Comparison of ENCODE assay signal across 30 mouse cellular contexts in the genomic region with DNA sequence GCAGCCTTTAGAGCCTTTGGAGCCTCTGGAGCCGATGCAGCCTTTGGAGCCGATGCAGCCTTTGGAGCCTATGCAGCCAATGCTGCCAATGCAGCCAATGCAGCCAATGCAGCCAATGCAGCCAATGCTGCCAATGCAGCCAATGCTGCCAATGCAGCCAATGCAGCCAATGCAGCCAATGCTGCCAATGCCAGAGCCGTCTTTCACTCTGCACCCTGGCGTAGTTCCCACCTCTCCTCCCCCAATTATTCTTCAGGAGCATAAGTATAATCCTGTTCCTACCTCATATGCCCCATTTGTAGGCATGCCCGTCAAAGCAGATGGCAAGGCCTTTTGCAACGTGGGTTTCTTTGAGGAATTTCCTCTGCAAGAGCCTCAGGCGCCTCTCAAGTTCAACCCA. TPM values are rescaled to one million over a fixed set of nuclear protein-coding genes. Genes with fewer than 3 reads are reported as not detected.
DNase-seq lines count a peak whose midpoint lies in the region; ATAC-seq and TF ChIP-seq lines count a peak whose summit lies in the region.
"Had no signal": no experiment of that assay in that cellular context is flagged by ENCODE, and none has a peak within 500 bp of the region (broad histone marks: within the 10 kb centered on the region; RNA-seq: fewer than 3 reads in every experiment).

No protein-coding gene starts in this region.

- no peak overlapping the region for H3K4me3 ChIP-seq in hindbrain, embryonic 11.5 days (ENCODE audit: low read depth, low read length)
- H3K4me3 ChIP-seq: embryonic facial prominence, embryonic 12.5 days; embryonic facial prominence, embryonic 15.5 days; gastrocnemius, adult 2 months; heart, adult 2 months; heart, embryonic 12.5 days; heart, embryonic 15.5 days; hindbrain, embryonic 12.5 days; hindbrain, embryonic 15.5 days had no signal

- H3K27ac ChIP-seq in hindbrain, embryonic 11.5 days (ENCODE audit: low read depth, low read length) = no peak overlapping the region
- H3K27ac ChIP-seq: embryonic facial prominence, embryonic 12.5 days; embryonic facial prominence, embryonic 15.5 days; gastrocnemius, adult 2 months; heart, adult 2 months; heart, embryonic 15.5 days; hindbrain, embryonic 12.5 days; hindbrain, embryonic 15.5 days had no signal

- H3K27me3 ChIP-seq in hindbrain, embryonic 11.5 days (ENCODE audit: control insufficient read depth, insufficient read depth, low read length) = no peaks in the 10 kb centered on the region
- H3K27me3 ChIP-seq: embryonic facial prominence, embryonic 12.5 days; embryonic facial prominence, embryonic 15.5 days; heart, embryonic 12.5 days; heart, embryonic 15.5 days; hindbrain, embryonic 12.5 days; hindbrain, embryonic 15.5 days had no signal

- no peaks in the 10 kb centered on the region for H3K36me3 ChIP-seq in hindbrain, embryonic 11.5 days (ENCODE audit: control insufficient read depth, insufficient read depth, low read length)
- H3K36me3 ChIP-seq: hindbrain, embryonic 15.5 days had no signal

- no peaks in the 10 kb centered on the region for H3K9me3 ChIP-seq in hindbrain, embryonic 11.5 days (ENCODE audit: control insufficient read depth, low read length)
- H3K9me3 ChIP-seq: embryonic facial prominence, embryonic 12.5 days; embryonic facial prominence, embryonic 15.5 days; heart, embryonic 15.5 days; hindbrain, embryonic 12.5 days; hindbrain, embryonic 15.5 days had no signal

- no peak overlapping the region for H3K4me2 ChIP-seq in hindbrain, embryonic 11.5 days (replicated peaks; ENCODE audit: low read depth, low read length)
- H3K4me2 ChIP-seq: embryonic facial prominence, embryonic 12.5 days; embryonic facial prominence, embryonic 15.5 days; heart, embryonic 12.5 days; heart, embryonic 15.5 days; hindbrain, embryonic 12.5 days; hindbrain, embryonic 15.5 days had no signal

- intact Hi-C loops in heart, postnatal 25 days (cut with DNase I) = no loop called here

- no peak for TF ChIP-seq CTCF in brain, embryonic 14.5 days (IDR thresholded peaks at IDR 0.05; ENCODE audit: borderline replicate concordance, extremely low read depth, insufficient read depth, insufficient read length)

- ATAC-seq in hindbrain, embryonic 11.5 days (ENCODE audit: low FRiP score) = no peak
- ATAC-seq: activated CD4-positive, CD25-positive, alpha-beta regulatory T cell, adult 4 months; CD4-positive, CD25-positive, alpha-beta regulatory T cell, adult 4 months; forebrain, embryonic 14.5 days; forebrain, postnatal 0 days; intestine, embryonic 16.5 days had no signal

- WGBS in hindbrain, embryonic 11.5 days = 92% methylated on average over 7 of the region's 7 CpGs

- no peak overlapping the region for H3K9ac ChIP-seq in hindbrain, embryonic 11.5 days (ENCODE audit: low read depth, low read length)
- H3K9ac ChIP-seq: embryonic facial prominence, embryonic 12.5 days; embryonic facial prominence, embryonic 15.5 days; forebrain, postnatal 0 days; heart, embryonic 12.5 days; heart, embryonic 15.5 days; hindbrain, embryonic 12.5 days; hindbrain, embryonic 15.5 days had no signal

- no peak for TF ChIP-seq POLR2A in brain, embryonic 14.5 days (IDR thresholded peaks at IDR 0.05; ENCODE audit: borderline replicate concordance, extremely low read depth, insufficient read depth, insufficient read length, poor library complexity, severe bottlenecking)

- H3K4me1 ChIP-seq in hindbrain, embryonic 11.5 days (replicated peaks; ENCODE audit: control insufficient read depth, insufficient read depth, low read length) = no peaks in the 10 kb centered on the region
- H3K4me1 ChIP-seq: embryonic facial prominence, embryonic 12.5 days; embryonic facial prominence, embryonic 15.5 days; heart, embryonic 15.5 days; hindbrain, embryonic 15.5 days had no signal

- DNase-seq in heart, adult 11 months = peak; percentile 69
- DNase-seq in heart, postnatal 25 days (ENCODE audit: low spot score) = no peak
- DNase-seq in layer of hippocampus, postnatal 14 days (ENCODE audit: low spot score in 2 of 2) = peak; percentile 12 to 35
- no peak for DNase-seq in layer of hippocampus, postnatal 36 days
- peak; percentile 40 for DNase-seq in brain, embryonic 14.5 days (ENCODE audit: low read depth)
- no peak for DNase-seq in hindbrain, embryonic 11.5 days (ENCODE audit: low spot score)
- DNase-seq: adrenal gland, adult 8-10 months; adrenal gland, postnatal 25 days; forebrain, postnatal 0 days; gastrocnemius, postnatal 14 days; heart, adult 2 months had no signal

RNA-seq across cellular contexts. Expression of a gene that starts 49.9 kb away (rescaled TPM):
- not detected for total RNA-seq in heart, postnatal 25 days (2021)
- not detected for total RNA-seq in layer of hippocampus, postnatal 14 days (2021)
- not detected for total RNA-seq in layer of hippocampus, postnatal 36 days (2021)
- polyA plus RNA-seq in brain, embryonic 14.5 days (2012; rRNA removed) = not detected in 2 replicates
- polyA plus RNA-seq in hindbrain, embryonic 11.5 days (2014; fragmentation: Nextera tagmentation; extraction: Ambion mirVana) = not detected in 2 replicates
- total RNA-seq: adrenal gland, adult 8-10 months; adrenal gland, postnatal 25 days; common myeloid progenitor, adult 5-6 weeks; ES-E14; forebrain, postnatal 0 days; gastrocnemius, adult 2 months; gastrocnemius, postnatal 14 days; heart, adult 2 months; heart, postnatal 10 days; heart, postnatal 4 days had no signal
- polyA plus RNA-seq: activated CD4-positive, CD25-positive, alpha-beta regulatory T cell, adult 4 months; C2C12; CD4-positive, CD25-positive, alpha-beta regulatory T cell, adult 4 months; embryonic facial prominence, embryonic 12.5 days; embryonic facial prominence, embryonic 15.5 days; forebrain, embryonic 11.5 days; forebrain, embryonic 14.5 days; forebrain, postnatal 0 days; frontal cortex, adult 2 months; gonadal fat pad, adult 2 months; heart, adult 2 months; heart, embryonic 12.5 days; heart, embryonic 15.5 days; hindbrain, embryonic 12.5 days; hindbrain, embryonic 15.5 days; intestine, embryonic 16.5 days had no signal

Comparison
In these comparisons a context has a peak if more than half of its experiments do, and no peak if none do; other contexts are left out.
1. DNase-seq: peak in heart, adult 11 months (single experiment), layer of hippocampus, postnatal 14 days (2 of 2) and brain, embryonic 14.5 days (single experiment); none in heart, postnatal 25 days (single experiment), layer of hippocampus, postnatal 36 days (0 of 2) and hindbrain, embryonic 11.5 days (single experiment).